Mouse (Mus musculus): ENCODE data around the gene Fam149a.

- TF ChIP-seq CTCF (IDR thresholded peaks at IDR 0.05; ENCODE audit: insufficient read depth, low read depth, low read length) (no peak), POLR2A (IDR thresholded peaks at IDR 0.05; ENCODE audit: insufficient read depth, low read depth, low read length) (no peak)
These were observed 22.9 kb downstream of the Fam149a start for GRCm38 (mm10) chr8:45359091-45359605.

Measured in olfactory bulb, adult 2 months (tissue).